Mouse (Mus musculus) CH12.LX (cell line): Measurements from ENCODE around the gene Fndc10. TPM values are rescaled to one million over a fixed set of nuclear protein-coding genes. Genes with fewer than 3 reads are reported as not detected.

Source experiments
- DNase-seq: peaks from one replicate; pipeline ENCODE4 v3.0.0-alpha.2; 2013; ENCODE audit errors: extremely low read depth
- H3K27ac ChIP-seq: 2 replicates; pipeline ENCODE4 v1.5.1; 2012; ENCODE audit warnings: low read depth, mild to moderate bottlenecking, control low read depth, moderate library complexity; ENCODE audit not compliant: insufficient read depth
- H3K27me3 ChIP-seq: replicated peaks from 2 replicates; pipeline ENCODE3; 2012; ENCODE audit warnings: inconsistent platforms
- H3K36me3 ChIP-seq, 2 experiments: replicated peaks in 1 of 2; 2 replicates each; pipeline versions ENCODE3 to v1.6.1; 2012; ENCODE audit warnings: inconsistent platforms in 1 of 2, low read length in 1 of 2, mild to moderate bottlenecking in 1 of 2, mixed read lengths in 1 of 2, moderate library complexity in 1 of 2; ENCODE audit not compliant: control insufficient read depth in 1 of 2, insufficient read depth in 1 of 2
- H3K4me1 ChIP-seq, 2 experiments: 2 replicates each; pipeline ENCODE4 v1.6.1; 2012; ENCODE audit warnings: inconsistent platforms in 1 of 2, moderate library complexity in 1 of 2; ENCODE audit not compliant: insufficient read depth in 2 of 2, control insufficient read depth in 1 of 2
- H3K4me2 ChIP-seq: 2 replicates; pipeline ENCODE4 v1.6.1; 2012; ENCODE audit warnings: low read depth, mild to moderate bottlenecking, control low read depth; ENCODE audit not compliant: poor library complexity, insufficient read depth, severe bottlenecking
- H3K4me3 ChIP-seq, 3 experiments: fragments of 150-350 bp in 1 of 3; sonication (generic) in 1 of 3; replicated peaks in 1 of 3; 2 replicates each; pipeline versions ENCODE3 to v1.5.1; 2011 to 2012; ENCODE audit warnings: low read depth in 2 of 3, low read length in 2 of 3, mild to moderate bottlenecking in 2 of 3, moderate library complexity in 2 of 3, control low read depth in 1 of 3, improper control_type of control experiment in 1 of 3, inconsistent platforms in 1 of 3, mixed read lengths in 1 of 3; ENCODE audit not compliant: poor library complexity in 1 of 3
- H3K79me2 ChIP-seq: replicated peaks from 2 replicates; pipeline ENCODE4 v1.6.1; 2012; ENCODE audit warnings: mild to moderate bottlenecking, moderate library complexity; ENCODE audit not compliant: control insufficient read depth, poor library complexity, insufficient read depth, severe bottlenecking; ENCODE audit errors: extremely low read depth
- H3K9ac ChIP-seq: 2 replicates; pipeline ENCODE4 v1.6.1; 2012; ENCODE audit warnings: low read depth, mild to moderate bottlenecking, control low read depth, moderate library complexity; ENCODE audit not compliant: insufficient read depth
- H3K9me3 ChIP-seq: replicated peaks from 2 replicates; pipeline ENCODE3; 2012; ENCODE audit warnings: low read length, inconsistent platforms, mixed read lengths
- BHLHE40 ChIP-seq: IDR thresholded peaks from 2 replicates; pipeline ENCODE4 v1.6.1; 2011; ENCODE audit warnings: mild to moderate bottlenecking, low read depth, low read length, improper control_type of control experiment
- CHD1 ChIP-seq: IDR thresholded peaks from 2 replicates; pipeline ENCODE4 v1.6.1; 2012; ENCODE audit warnings: low read depth, low read length, improper control_type of control experiment, inconsistent platforms
- ELF1 ChIP-seq: IDR thresholded peaks from 2 replicates; pipeline ENCODE4 v1.6.1; 2014; ENCODE audit warnings: low read depth, mild to moderate bottlenecking, inconsistent platforms, low read length, improper control_type of control experiment
- EP300 ChIP-seq: IDR thresholded peaks from 2 replicates; pipeline ENCODE4 v1.6.1; 2011; ENCODE audit warnings: low read length, improper control_type of control experiment
- GABPA ChIP-seq: IDR thresholded peaks from 2 replicates; pipeline ENCODE4 v1.6.1; 2012; ENCODE audit warnings: low read depth, low read length, improper control_type of control experiment, inconsistent platforms; ENCODE audit not compliant: insufficient replicate concordance
- HCFC1 ChIP-seq: IDR thresholded peaks from 2 replicates; pipeline ENCODE4 v1.6.1; 2012; ENCODE audit warnings: low read depth, mild to moderate bottlenecking, inconsistent platforms, low read length, improper control_type of control experiment
- MXI1 ChIP-seq: IDR thresholded peaks from 2 replicates; pipeline ENCODE4 v1.6.1; 2011; ENCODE audit warnings: mild to moderate bottlenecking, low read depth, low read length, improper control_type of control experiment
- NRF1 ChIP-seq: IDR thresholded peaks from 2 replicates; pipeline ENCODE4 v1.6.1; 2014; ENCODE audit warnings: low read depth, mild to moderate bottlenecking, inconsistent platforms, low read length, improper control_type of control experiment, moderate library complexity
- PAX5 ChIP-seq: IDR thresholded peaks from 2 replicates; pipeline ENCODE4 v1.6.1; 2012; ENCODE audit warnings: low read length, inconsistent platforms, mixed read lengths
- POLR2A ChIP-seq: IDR thresholded peaks from 2 replicates; pipeline ENCODE4 v1.6.1; 2011; ENCODE audit warnings: low read depth, mild to moderate bottlenecking, improper control_type of control experiment, low read length
- POLR2AphosphoS2 ChIP-seq: IDR thresholded peaks from 2 replicates; pipeline ENCODE4 v1.6.1; 2011; ENCODE audit warnings: low read depth, low read length, improper control_type of control experiment
- SIN3A ChIP-seq: IDR thresholded peaks from 2 replicates; pipeline ENCODE4 v1.6.1; 2012; ENCODE audit warnings: low read length, improper control_type of control experiment, inconsistent platforms
- SMC3 ChIP-seq: IDR thresholded peaks from 2 replicates; pipeline ENCODE4 v1.6.1; 2011; ENCODE audit warnings: low read depth, low read length, improper control_type of control experiment
- USF1 ChIP-seq: IDR thresholded peaks from 2 replicates; pipeline ENCODE4 v1.6.1; 2014; ENCODE audit warnings: low read depth, mild to moderate bottlenecking, inconsistent platforms, low read length, improper control_type of control experiment
- USF2 ChIP-seq: conservative IDR thresholded peaks from 2 replicates; pipeline ENCODE4 v1.6.1; 2011; ENCODE audit warnings: low read depth, low read length, improper control_type of control experiment
- dilution Hi-C: fragments of 300-500 bp; cut with MboI; formaldehyde crosslinking; loops from 2 replicates; pipeline ENCODE4 v1.14.3; 2020; ENCODE audit warnings: low sequenced_read_pairs; ENCODE audit not compliant: extremely low pct_unique_long_range_greater_than_20kb, extremely low pct_ligation_motif_present
- in situ Hi-C: fragments of 300-500 bp; cut with MboI; formaldehyde crosslinking; loops from 3 replicates; pipeline ENCODE4 v1.14.3; 2019; ENCODE audit warnings: low sequenced_read_pairs, low pct_ligation_motif_present, low pct_unique_long_range_greater_than_20kb, mixed read lengths
- polyA plus RNA-seq: library from polyadenylated mRNA; unstranded; fragments of >175 nt; gene quantifications from 2 replicates; pipeline ENCODE4 v1.2.1, GENCODE M21; 2012; ENCODE audit warnings: low read depth; ENCODE audit not compliant: insufficient read length
- total RNA-seq, 2 experiments: library from RNA; depleted of rRNA; stranded (reverse); fragments of 300-350 nt in 1 of 2; fragments of >200 nt in 1 of 2; gene quantifications; 2 replicates each; pipeline ENCODE4 v1.2.3; 2012 to 2014

Gene Fndc10
- total and polyA plus RNA-seq, 3 experiments = 1.3 to 3.2 (median 1.7) TPM

DNA sequence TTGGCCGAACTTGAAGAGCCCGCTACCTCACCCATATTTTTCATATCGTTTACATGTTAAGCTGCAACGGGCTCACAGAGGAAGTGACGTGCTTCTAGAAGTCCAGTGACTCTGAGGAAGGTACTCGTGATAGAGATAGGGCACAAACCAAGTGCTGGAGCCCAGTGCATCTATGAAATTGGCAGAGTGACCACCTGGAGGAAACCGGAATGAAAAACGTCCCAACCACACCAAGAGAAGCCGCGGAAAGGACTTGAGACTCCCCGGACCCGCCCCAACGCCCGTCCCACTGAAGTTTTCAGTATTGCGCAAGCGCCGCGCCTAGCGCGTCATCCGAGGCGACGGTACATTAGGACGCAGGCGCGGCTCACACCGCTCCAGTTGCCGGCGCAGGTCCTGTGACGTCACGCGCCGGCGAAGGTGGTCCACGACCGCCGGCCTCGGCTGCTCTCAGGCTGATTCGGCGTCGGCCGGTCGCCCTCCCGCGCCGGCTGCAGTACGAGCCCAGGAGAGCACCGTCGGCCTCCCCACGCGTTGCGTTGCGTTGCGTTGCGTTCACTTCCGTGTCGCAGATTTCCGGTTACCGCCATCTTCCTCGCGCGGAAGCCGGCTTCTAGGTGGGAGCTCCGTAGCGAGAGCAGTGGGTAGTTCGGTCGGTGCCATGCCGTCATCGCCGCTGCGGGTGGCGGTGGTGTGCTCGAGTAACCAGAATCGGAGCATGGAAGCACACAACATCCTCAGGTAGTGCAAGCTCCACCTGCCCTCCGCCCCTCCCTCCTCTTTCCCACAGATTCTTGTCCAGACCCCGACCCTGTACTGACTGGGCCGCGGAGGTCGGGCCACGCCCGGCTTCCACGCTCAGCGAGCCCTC, 10.8 kb downstream of the Fndc10 start, which contains the start of gene Ssu72 (continued):
- TF ChIP-seq EP300 = no peak

DNA sequence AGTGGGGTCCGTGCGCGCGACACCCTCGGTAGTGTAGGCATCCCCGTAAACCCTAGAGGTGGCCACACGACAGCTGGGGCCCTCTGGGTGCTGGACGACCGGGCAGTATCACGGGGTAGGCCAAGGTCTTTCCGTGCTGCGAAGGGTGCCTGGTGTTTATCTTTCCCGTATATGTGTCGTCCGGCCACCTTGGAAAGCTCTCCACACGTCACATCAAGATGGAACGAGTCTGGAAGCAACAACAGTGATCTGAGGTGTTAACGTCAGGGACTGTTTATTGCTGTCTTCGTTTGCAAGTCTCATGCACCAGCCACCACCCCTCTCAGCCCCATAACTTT, 11.4 kb downstream of the Fndc10 start:
- Histone ChIP-seq H3K79me2 (peaks cover 46% of the 10 kb centered on the region), H3K4me2 (0 out of 2 replicates have a peak overlapping the region, but pooled peaks have one; percentile 5), H3K4me3 (peak overlapping the region; percentile 82 to 96 (median 94)), H3K9ac (peak overlapping the region; percentile 72), H3K36me3 (peaks cover 0 to 22% of the 10 kb centered on the region in 2 experiments), H3K9me3 (no peaks in the 10 kb centered on the region), H3K4me1 (peaks cover 6 to 51% of the 10 kb centered on the region in 2 experiments; a peak in 3 of 4 replicates), H3K27me3 (no peaks in the 10 kb centered on the region), H3K27ac (peak overlapping the region; percentile 93)
- no peak for DNase-seq
- TF ChIP-seq USF2 = no peak
- no peak for TF ChIP-seq GABPA
- TF ChIP-seq POLR2A = no peak
- no peak for TF ChIP-seq SMC3
- TF ChIP-seq HCFC1 = no peak
- no peak for TF ChIP-seq CHD1
- no peak for TF ChIP-seq NRF1
- no peak for TF ChIP-seq POLR2AphosphoS2
- TF ChIP-seq USF1 = no peak
- TF ChIP-seq MXI1 = no peak
- TF ChIP-seq PAX5 = no peak
- no peak; the same call in 1 of the 2 replicates for TF ChIP-seq SIN3A
- no peak for TF ChIP-seq BHLHE40
- in situ Hi-C loops (no loop called here), dilution Hi-C loops (no loop called here)

DNA sequence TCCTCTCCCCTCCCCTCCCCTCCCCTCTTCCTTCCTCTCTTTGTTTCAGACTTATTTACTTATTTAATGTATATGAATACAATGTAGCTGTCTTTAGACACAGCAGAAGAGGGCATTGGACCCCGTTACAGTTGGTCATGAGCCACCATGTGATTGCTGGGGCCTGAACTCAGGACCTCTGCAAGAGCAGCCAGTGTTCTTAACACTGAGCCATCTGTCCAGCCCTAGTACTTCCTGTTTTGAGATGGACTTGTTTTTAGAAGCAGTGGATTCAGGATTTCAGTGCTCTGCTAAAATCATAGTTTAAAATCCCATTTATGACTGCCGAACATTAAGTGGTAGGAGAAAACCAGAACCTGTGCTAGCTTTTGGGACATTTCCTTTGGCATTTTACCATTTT, 14.4 kb downstream of the Fndc10 start:
- Histone ChIP-seq H3K9ac (no peak overlapping the region), H3K4me2 (peak overlapping the region; percentile 67), H3K36me3 (peaks cover 3 to 45% of the 10 kb centered on the region in 2 experiments), H3K79me2 (peaks cover 75% of the 10 kb centered on the region), H3K27ac (no peak overlapping the region), H3K27me3 (no peaks in the 10 kb centered on the region), H3K9me3 (no peaks in the 10 kb centered on the region), H3K4me3 (no peak overlapping the region), H3K4me1 (peaks cover 10 to 52% of the 10 kb centered on the region in 2 experiments; a peak in 3 of 4 replicates)
- in situ Hi-C loops (no loop called here), dilution Hi-C loops (no loop called here)
- DNase-seq = no peak
- peak; percentile 12; the same call in 1 of the 2 replicates for TF ChIP-seq ELF1
- TF ChIP-seq POLR2A = no peak
